Mouse (Mus musculus): ENCODE results near the gene Fsd1l.

DNA sequence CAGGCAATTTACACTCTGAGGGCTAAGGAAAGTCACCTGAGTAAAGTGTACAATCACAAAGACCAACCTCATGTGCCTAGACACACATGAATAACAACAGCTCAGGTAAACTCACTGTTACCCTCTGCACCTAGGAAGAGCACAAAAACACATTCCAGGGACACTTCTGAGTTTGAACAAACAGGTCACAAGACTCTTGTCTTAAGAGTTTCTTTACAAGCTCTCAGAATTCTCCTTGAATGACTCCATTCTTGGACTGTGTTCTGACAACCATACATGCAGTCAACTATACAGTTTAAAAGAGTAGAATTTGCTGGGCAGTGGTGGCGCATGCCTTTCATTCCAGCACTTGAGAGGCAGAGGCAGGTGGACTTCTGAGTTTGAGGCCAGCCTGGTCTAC, 96.8 kb downstream of the Fsd1l start:
- no peak for TF ChIP-seq CTCF (IDR thresholded peaks at IDR 0.05; ENCODE audit: low read depth, low read length)
- TF ChIP-seq POLR2A (IDR thresholded peaks at IDR 0.05; ENCODE audit: extremely low read depth, insufficient read depth, low read length) = no peak

Data from liver, adult 2 months (tissue).